In genomic region chr3:37881016-37881415, GRCm38 (mm10) we compare ENCODE assay signal across 33 mouse cellular contexts.
"Had no signal": no experiment of that assay in that cellular context is flagged by ENCODE, and none has a peak within 500 bp of the region (broad histone marks: within the 10 kb centered on the region; RNA-seq: fewer than 3 reads in every experiment).

No protein-coding gene starts in this region.

- H3K27ac ChIP-seq: heart, embryonic 13.5 days; heart, embryonic 15.5 days; hindbrain, embryonic 10.5 days; hindbrain, embryonic 12.5 days; hindbrain, embryonic 13.5 days; hindbrain, embryonic 14.5 days; hindbrain, embryonic 15.5 days; hindbrain, postnatal 0 days; intestine, embryonic 15.5 days; kidney, embryonic 15.5 days; kidney, postnatal 0 days; layer of hippocampus, adult 2 months; left cerebral cortex, adult 2 months had no signal

- H3K4me3 ChIP-seq: heart, embryonic 13.5 days; heart, embryonic 15.5 days; hindbrain, embryonic 10.5 days; hindbrain, embryonic 12.5 days; hindbrain, embryonic 13.5 days; hindbrain, embryonic 15.5 days; intestine, embryonic 15.5 days; kidney, embryonic 15.5 days; layer of hippocampus, adult 2 months; left cerebral cortex, adult 2 months had no signal

- H3K9ac ChIP-seq: heart, embryonic 13.5 days; heart, embryonic 15.5 days; hindbrain, embryonic 12.5 days; hindbrain, embryonic 13.5 days; hindbrain, embryonic 14.5 days; hindbrain, embryonic 15.5 days; intestine, embryonic 15.5 days; kidney, embryonic 15.5 days had no signal

- H3K9me3 ChIP-seq: heart, embryonic 13.5 days; heart, embryonic 15.5 days; hindbrain, embryonic 10.5 days; hindbrain, embryonic 12.5 days; hindbrain, embryonic 13.5 days; hindbrain, embryonic 15.5 days; intestine, embryonic 15.5 days; kidney, embryonic 15.5 days had no signal

- H3K36me3 ChIP-seq: heart, embryonic 13.5 days; heart, embryonic 15.5 days; hindbrain, embryonic 10.5 days; hindbrain, embryonic 12.5 days; hindbrain, embryonic 13.5 days; hindbrain, embryonic 15.5 days; intestine, embryonic 15.5 days; kidney, embryonic 15.5 days had no signal

- H3K4me1 ChIP-seq: intestine, embryonic 15.5 days had no signal

- H3K4me2 ChIP-seq: heart, embryonic 13.5 days; heart, embryonic 15.5 days; hindbrain, embryonic 12.5 days; hindbrain, embryonic 13.5 days; hindbrain, embryonic 14.5 days; hindbrain, embryonic 15.5 days; intestine, embryonic 15.5 days; kidney, embryonic 15.5 days had no signal

- H3K27me3 ChIP-seq: heart, embryonic 13.5 days; heart, embryonic 15.5 days; hindbrain, embryonic 12.5 days; hindbrain, embryonic 15.5 days; intestine, embryonic 15.5 days; kidney, embryonic 15.5 days had no signal

- ATAC-seq: hindbrain, embryonic 16.5 days; hindbrain, postnatal 0 days; inflammation-experienced regulatory T-cells, adult 6 months; intestine, embryonic 15.5 days; intestine, embryonic 16.5 days; intestine, postnatal 0 days had no signal

- DNase-seq: heart, postnatal 10 days; heart, postnatal 14 days; heart, postnatal 36 days; heart, postnatal 4 days; kidney, adult 11 months; kidney, adult 18-20 months; kidney, adult 2 months; kidney, adult 8-10 months; kidney, adult 9 months; kidney, postnatal 10 days; kidney, postnatal 14 days; kidney, postnatal 25 days; kidney, postnatal 36 days; kidney, postnatal 4 days; layer of hippocampus, adult 9-11 months; layer of hippocampus, postnatal 36 days had no signal
